Mouse (Mus musculus): ENCODE results near the gene Agt. TPM values are rescaled to one million over a fixed set of nuclear protein-coding genes. Genes with fewer than 3 reads are reported as not detected.

The Agt gene
- polyA plus RNA-seq, 1 experiment from 2014 or later, result 0.43 TPM

DNA sequence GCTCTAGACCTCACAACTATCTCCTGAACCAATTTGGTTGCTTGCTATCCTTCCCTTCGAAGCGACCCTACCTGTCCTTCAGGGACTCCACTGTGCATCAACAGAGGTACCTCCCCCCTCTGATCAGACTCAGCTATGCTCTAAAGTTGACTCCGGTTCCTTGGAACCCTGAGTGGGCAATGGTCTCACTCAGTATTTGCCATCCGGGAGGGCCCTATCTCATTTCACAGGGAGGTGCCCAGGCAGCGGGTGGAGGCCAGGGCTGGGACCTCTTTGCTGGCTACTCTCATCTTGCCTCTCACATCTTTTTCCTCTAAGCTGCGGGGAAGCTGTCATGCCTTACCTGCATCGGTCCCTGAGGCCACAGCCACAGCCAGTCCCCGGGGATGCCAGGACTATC, 6.3 kb upstream of the Agt start, which contains the start of gene Capn9:
TSS of gene Capn9 (plus strand) at position 301 of the 400 bp plus-strand sequence.
- H3K4me1 ChIP-seq (replicated peaks), result peaks cover 18% of the 10 kb centered on the region
- H3K27me3 ChIP-seq (replicated peaks), result no peaks in the 10 kb centered on the region
- no peak for ATAC-seq (ENCODE audit: insufficient number of reproducible peaks, low FRiP score)
- no peak within 1 kb of the TSS for H3K9ac ChIP-seq
- H3K36me3 ChIP-seq, result no peaks in the 10 kb centered on the region
- no peaks in the 10 kb centered on the region for H3K9me3 ChIP-seq (replicated peaks)
- no peak within 1 kb of the TSS for H3K4me3 ChIP-seq
- no peak within 1 kb of the TSS for H3K27ac ChIP-seq (ENCODE audit: poor library complexity, severe bottlenecking)
- H3K4me2 ChIP-seq, result no peak within 1 kb of the TSS
- WGBS, result 80% methylated on average over 8 of the region's 8 CpGs

DNA sequence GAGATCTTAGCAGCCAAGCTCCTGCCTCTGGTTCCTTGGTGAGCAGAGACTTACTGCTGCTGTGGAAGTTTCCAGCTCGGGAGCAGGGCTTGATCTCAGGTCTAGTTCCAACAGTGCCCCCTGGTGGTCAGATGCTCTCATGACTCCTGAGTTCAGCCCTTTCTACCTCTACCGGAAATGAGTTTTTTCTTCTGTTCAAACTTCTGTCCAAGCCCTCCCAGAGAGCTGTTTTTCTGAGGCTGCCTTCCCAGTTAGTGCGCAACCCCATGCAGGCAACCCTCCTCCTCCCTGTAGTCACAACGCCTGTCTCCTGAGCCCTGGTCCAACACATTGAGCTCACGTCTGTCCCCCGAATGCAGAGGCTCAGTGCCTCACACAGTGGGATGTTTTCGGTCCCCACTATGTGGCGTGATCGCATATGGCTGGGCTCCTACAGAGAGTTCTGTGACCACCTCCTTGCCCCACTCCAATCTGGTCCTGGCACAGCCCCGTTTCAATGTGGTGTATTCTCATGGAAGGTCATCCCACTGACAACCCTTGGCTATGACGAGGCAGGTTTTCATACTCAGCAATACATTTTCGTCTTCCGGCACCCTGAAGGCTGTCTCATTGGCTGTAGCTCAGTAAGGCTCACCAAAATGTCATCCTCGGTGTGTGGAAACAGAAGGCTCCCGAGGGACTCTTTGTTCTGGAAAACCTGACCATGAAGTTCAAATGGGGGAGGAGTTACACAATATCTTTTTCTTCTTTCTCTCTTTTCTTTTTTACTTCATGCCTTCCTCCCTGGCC, 4.2 kb upstream of the Agt start:
- WGBS, result 52% methylated on average over 15 of the region's 15 CpGs
- Histone ChIP-seq H3K27me3 (replicated peaks) (no peaks in the 10 kb centered on the region), H3K4me3 (no peak overlapping the region), H3K9me3 (replicated peaks) (no peaks in the 10 kb centered on the region), H3K9ac (no peak overlapping the region), H3K4me2 (peak overlapping the region; percentile 37; the same call in 1 of the 2 replicates), H3K36me3 (no peaks in the 10 kb centered on the region), H3K4me1 (replicated peaks) (peaks cover 29% of the 10 kb centered on the region), H3K27ac (ENCODE audit: poor library complexity, severe bottlenecking) (peak overlapping the region; percentile 60; the same call in 1 of the 2 replicates)
- no peak for ATAC-seq (ENCODE audit: insufficient number of reproducible peaks, low FRiP score)

DNA sequence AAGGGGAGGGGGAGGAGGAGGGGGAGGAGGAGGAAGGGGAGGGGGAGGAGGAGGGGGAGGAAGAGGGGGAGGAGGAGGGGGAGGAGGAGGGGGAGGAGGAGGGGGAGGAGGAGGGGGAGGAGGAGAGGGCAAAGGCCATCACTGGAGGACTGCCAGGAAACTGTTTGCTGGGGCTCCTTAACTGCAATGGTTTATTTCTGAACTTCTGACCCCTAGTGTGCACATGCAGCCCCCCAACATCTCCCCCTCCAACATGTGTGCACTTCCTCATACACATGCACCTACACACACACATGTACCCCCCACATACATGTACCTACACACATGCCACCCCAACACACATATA, 2.9 kb upstream of the Agt start:
- no peaks in the 10 kb centered on the region for H3K36me3 ChIP-seq
- H3K4me1 ChIP-seq (replicated peaks), result peaks cover 29% of the 10 kb centered on the region
- H3K9me3 ChIP-seq (replicated peaks), result no peaks in the 10 kb centered on the region
- H3K4me2 ChIP-seq, result no peak overlapping the region
- H3K27ac ChIP-seq (ENCODE audit: poor library complexity, severe bottlenecking), result peak overlapping the region; percentile 78
- ATAC-seq (ENCODE audit: insufficient number of reproducible peaks, low FRiP score), result no peak
- no peak overlapping the region for H3K4me3 ChIP-seq
- no peaks in the 10 kb centered on the region for H3K27me3 ChIP-seq (replicated peaks)
- no peak overlapping the region for H3K9ac ChIP-seq

DNA sequence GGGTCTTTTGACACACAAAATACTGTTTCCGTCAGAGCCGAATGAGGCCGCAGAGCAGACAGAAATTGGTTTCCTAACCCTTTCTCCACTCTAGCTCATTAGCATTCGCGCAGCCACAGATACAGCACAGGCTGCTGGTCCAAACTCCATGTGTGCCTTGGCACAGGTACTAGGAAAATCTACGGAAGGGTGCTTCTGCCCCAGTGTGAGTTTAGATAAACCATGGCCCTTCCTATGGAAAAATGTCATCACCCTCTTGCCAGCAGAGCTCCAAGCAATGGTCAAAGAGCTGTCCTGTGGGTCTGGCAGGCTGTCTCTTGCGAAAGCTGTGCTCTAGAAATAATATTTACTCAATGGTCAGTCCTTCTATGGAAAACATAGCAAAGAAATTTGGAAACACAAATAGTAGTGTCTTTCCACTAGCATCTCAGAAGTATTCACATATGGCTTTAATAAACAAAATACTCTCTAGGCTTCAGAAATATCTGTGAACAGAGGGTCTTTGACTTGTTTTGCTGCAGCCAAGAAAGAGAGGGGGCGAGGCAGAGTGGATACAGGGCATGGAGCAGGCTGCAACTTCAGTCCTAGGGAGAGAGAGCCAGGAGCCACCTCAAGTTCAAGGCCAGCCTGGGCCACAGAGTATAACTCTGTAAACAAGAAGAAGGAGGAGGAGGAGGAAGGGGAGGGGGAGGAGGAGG, 2.4 kb upstream of the Agt start:
- no peak overlapping the region for H3K4me2 ChIP-seq
- no peaks in the 10 kb centered on the region for H3K36me3 ChIP-seq
- no peaks in the 10 kb centered on the region for H3K9me3 ChIP-seq (replicated peaks)
- H3K4me3 ChIP-seq, result no peak overlapping the region
- H3K4me1 ChIP-seq (replicated peaks), result peaks cover 29% of the 10 kb centered on the region
- no peak overlapping the region for H3K9ac ChIP-seq
- peak overlapping the region; percentile 83 for H3K27ac ChIP-seq (ENCODE audit: poor library complexity, severe bottlenecking)
- WGBS, result 49% methylated on average over 8 of the region's 8 CpGs
- H3K27me3 ChIP-seq (replicated peaks), result peaks cover 3% of the 10 kb centered on the region; the same call in 1 of the 2 replicates
- ATAC-seq (ENCODE audit: insufficient number of reproducible peaks, low FRiP score), result peak; percentile 74

DNA sequence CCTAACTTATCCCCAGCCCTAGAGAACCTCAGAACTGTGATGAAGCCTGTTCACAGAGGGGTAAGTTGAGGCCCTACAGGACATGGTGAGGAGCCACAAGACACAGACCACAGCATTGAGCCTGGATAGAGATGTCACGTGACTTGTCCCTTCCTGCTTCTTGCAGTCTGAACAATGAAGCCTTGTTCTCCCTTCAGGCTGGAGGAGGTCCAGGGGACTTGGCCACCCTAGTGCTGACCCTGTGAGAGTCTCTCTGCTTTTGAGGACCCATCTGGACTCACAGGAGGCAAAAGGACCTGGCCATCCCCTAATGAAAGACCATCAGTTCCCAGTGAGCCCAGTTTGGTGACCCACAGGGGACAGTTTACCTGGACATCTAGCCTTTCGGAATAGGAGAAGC, 406 bp downstream of the Agt start:
- Histone ChIP-seq H3K9me3 (replicated peaks) (no peaks in the 10 kb centered on the region), H3K27me3 (replicated peaks) (peaks cover 4% of the 10 kb centered on the region; the same call in 1 of the 2 replicates), H3K4me1 (replicated peaks) (peaks cover 29% of the 10 kb centered on the region), H3K36me3 (no peaks in the 10 kb centered on the region), H3K27ac (ENCODE audit: poor library complexity, severe bottlenecking) (no peak overlapping the region), H3K9ac (no peak overlapping the region), H3K4me3 (no peak overlapping the region), H3K4me2 (no peak overlapping the region)
- 71% methylated on average over 2 of the region's 2 CpGs for WGBS
- ATAC-seq (ENCODE audit: insufficient number of reproducible peaks, low FRiP score), result no peak

DNA sequence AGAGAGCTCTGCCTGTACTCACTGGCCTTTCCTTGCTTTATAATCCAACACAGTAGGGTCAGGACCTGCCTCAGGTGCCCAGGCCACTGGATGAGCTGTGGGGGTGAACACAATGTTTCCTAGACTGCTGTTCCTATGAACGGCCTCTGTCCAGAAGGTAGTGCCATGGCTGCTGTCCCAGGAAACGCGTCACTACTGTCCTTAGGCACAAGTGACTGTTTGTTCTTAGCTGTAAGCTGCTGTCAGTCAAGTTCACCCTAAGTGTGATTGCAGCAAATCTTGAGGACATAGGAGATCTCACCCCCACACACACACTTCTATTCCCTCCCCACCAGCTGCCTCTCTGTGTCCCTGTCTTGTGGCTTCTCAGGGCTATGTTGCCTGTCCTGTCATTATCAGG, 1.9 kb downstream of the Agt start:
- Histone ChIP-seq H3K4me2 (no peak overlapping the region), H3K27me3 (replicated peaks) (peaks cover 18% of the 10 kb centered on the region; the same call in 1 of the 2 replicates), H3K4me3 (no peak overlapping the region), H3K9me3 (replicated peaks) (no peaks in the 10 kb centered on the region), H3K27ac (ENCODE audit: poor library complexity, severe bottlenecking) (no peak overlapping the region), H3K36me3 (no peaks in the 10 kb centered on the region), H3K4me1 (replicated peaks) (peaks cover 21% of the 10 kb centered on the region), H3K9ac (no peak overlapping the region)
- no peak for ATAC-seq (ENCODE audit: insufficient number of reproducible peaks, low FRiP score)
- 69% methylated on average over 3 of the region's 3 CpGs for WGBS

DNA sequence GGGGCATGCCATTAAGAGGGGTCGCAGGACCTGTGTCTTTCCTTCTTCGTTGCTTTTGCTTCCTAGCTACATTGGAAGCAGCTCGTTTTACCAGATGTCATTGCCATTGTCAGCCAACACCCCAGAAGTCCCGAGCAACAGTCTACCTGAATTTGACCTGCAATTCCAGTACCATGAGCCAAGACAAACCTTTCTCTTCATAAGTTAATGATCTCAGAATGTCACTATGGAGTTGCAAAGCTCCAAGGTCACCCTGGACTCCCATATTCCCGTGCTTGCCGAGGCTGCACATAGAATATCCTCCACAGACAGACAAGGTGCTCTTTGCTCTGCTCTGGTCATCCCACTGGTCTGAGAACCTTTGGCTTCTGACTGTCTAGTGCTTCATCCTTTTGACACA, 2.4 kb downstream of the Agt start:
- Histone ChIP-seq H3K9me3 (replicated peaks) (no peaks in the 10 kb centered on the region), H3K4me1 (replicated peaks) (peaks cover 19% of the 10 kb centered on the region), H3K36me3 (no peaks in the 10 kb centered on the region), H3K27me3 (replicated peaks) (peaks cover 21% of the 10 kb centered on the region; the same call in 1 of the 2 replicates), H3K4me3 (no peak overlapping the region), H3K27ac (ENCODE audit: poor library complexity, severe bottlenecking) (no peak overlapping the region), H3K9ac (no peak overlapping the region), H3K4me2 (no peak overlapping the region)
- no peak for ATAC-seq (ENCODE audit: insufficient number of reproducible peaks, low FRiP score)
- WGBS, result 71% methylated on average over 6 of the region's 6 CpGs

DNA sequence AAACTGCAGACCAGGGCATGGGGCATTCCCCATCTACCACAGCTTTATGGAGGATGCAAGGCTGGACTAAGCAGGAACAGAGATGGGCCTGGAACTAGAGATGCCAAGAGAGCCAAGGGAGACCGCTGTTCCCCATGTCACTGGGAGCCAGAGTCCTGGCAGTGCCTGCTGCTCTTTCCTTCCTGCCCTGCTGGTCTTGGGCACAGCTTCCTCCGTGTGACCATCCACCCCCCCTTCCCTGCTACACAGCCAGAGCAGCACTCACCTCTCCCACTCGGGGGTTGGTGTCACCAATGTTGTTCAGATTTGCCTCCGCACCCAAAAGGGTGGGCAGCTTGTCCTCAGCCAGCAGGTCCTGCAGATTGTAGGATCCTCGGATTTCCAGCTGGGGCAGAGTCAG, 12.0 kb downstream of the Agt start:
- Histone ChIP-seq H3K27ac (ENCODE audit: poor library complexity, severe bottlenecking) (no peak overlapping the region), H3K4me1 (replicated peaks) (peaks cover 22% of the 10 kb centered on the region), H3K9me3 (replicated peaks) (no peaks in the 10 kb centered on the region), H3K27me3 (replicated peaks) (peaks cover 12% of the 10 kb centered on the region; the same call in 1 of the 2 replicates), H3K36me3 (peaks cover 6% of the 10 kb centered on the region), H3K4me2 (no peak overlapping the region), H3K9ac (no peak overlapping the region), H3K4me3 (no peak overlapping the region)
- no peak for ATAC-seq (ENCODE audit: insufficient number of reproducible peaks, low FRiP score)
- 53% methylated on average over 5 of the region's 5 CpGs for WGBS

DNA sequence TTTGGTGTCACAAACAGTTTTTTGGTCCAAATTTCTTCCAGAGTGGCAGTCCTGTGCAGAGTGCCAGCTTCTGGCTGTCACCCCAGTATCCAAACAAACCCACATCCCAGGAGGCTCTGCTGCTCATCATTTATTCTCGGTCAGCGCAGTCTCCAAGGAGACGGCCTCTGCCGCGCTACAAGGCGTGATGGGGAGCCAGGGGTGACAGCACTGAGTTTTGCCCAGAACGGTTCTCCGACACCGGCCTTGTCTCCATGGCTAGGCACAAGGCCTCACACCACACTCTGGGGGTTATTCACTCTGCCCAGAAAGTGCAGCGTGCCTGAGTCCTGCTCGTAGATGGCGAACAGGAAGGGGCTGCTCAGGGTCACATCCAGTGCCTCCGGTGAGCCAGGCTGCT, 12.8 kb downstream of the Agt start:
- no peak overlapping the region for H3K4me2 ChIP-seq
- ATAC-seq (ENCODE audit: insufficient number of reproducible peaks, low FRiP score), result no peak
- H3K9me3 ChIP-seq (replicated peaks), result no peaks in the 10 kb centered on the region
- no peak overlapping the region for H3K27ac ChIP-seq (ENCODE audit: poor library complexity, severe bottlenecking)
- peaks cover 14% of the 10 kb centered on the region for H3K36me3 ChIP-seq
- 84% methylated on average over 13 of the region's 13 CpGs for WGBS
- H3K9ac ChIP-seq, result no peak overlapping the region
- peaks cover 10% of the 10 kb centered on the region; the same call in 1 of the 2 replicates for H3K27me3 ChIP-seq (replicated peaks)
- H3K4me3 ChIP-seq, result no peak overlapping the region
- peaks cover 22% of the 10 kb centered on the region for H3K4me1 ChIP-seq (replicated peaks)

DNA sequence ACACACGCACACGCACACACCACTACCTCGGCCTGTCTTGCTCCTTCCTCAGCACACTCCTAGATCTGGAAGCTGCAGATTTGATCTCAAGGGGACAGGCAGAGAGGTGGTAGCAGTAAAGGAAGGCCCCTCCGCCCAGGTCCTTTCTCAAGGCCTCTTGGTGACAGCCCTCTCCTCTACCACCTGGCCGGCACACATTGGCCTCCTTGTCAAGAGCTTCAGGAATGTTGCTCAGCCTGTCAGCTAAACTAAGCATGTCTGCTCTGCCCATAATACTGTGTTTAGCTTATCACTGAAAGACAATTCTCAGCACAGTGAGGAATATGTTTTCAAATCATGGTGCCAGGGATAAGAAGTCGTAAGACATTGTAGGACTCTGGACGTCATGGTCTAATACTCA, 13.3 kb downstream of the Agt start:
- Histone ChIP-seq H3K4me1 (replicated peaks) (peaks cover 22% of the 10 kb centered on the region), H3K4me2 (no peak overlapping the region), H3K9ac (no peak overlapping the region), H3K9me3 (replicated peaks) (no peaks in the 10 kb centered on the region), H3K27me3 (replicated peaks) (peaks cover 10% of the 10 kb centered on the region; the same call in 1 of the 2 replicates), H3K27ac (ENCODE audit: poor library complexity, severe bottlenecking) (no peak overlapping the region), H3K36me3 (peaks cover 19% of the 10 kb centered on the region), H3K4me3 (no peak overlapping the region)
- no peak for ATAC-seq (ENCODE audit: insufficient number of reproducible peaks, low FRiP score)
- WGBS, result 61% methylated on average over 7 of the region's 7 CpGs

DNA sequence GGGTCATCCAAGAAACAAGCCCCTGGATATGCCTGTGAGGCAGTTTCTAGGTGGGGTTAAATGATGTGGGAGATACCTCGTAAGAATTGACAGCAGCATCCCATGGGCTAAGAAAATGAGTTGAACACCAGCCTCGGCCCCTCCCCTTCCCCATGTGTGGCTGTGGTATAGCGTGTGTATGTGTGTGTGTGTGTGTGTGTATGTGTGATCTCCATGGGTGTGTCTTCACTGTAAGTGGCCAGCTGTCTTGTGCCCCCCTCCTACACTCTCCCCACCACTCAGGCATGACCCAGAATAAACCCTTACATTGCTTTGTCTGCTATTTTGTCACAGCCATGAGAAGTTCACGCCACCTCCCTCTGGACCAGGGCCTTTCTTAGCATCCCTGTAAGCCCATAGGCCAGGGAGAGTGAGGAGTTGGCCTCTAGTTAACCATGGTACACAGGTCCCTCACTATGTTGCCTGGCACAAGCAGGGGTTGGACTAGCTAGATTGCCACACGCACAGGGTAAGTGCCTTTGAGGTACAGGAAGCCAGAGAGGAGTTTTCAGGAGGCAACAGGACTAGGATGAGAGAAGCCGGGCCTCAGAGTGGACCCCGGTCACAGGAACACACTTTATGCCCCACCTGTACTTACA, 14.3 kb downstream of the Agt start:
- 85% methylated on average over 7 of the region's 7 CpGs for WGBS
- H3K27ac ChIP-seq (ENCODE audit: poor library complexity, severe bottlenecking), result no peak overlapping the region
- peaks cover 22% of the 10 kb centered on the region for H3K4me1 ChIP-seq (replicated peaks)
- peaks cover 28% of the 10 kb centered on the region for H3K36me3 ChIP-seq
- no peak overlapping the region for H3K4me3 ChIP-seq
- no peak overlapping the region for H3K4me2 ChIP-seq
- H3K27me3 ChIP-seq (replicated peaks), result peaks cover 10% of the 10 kb centered on the region; the same call in 1 of the 2 replicates
- H3K9ac ChIP-seq, result no peak overlapping the region
- H3K9me3 ChIP-seq (replicated peaks), result no peaks in the 10 kb centered on the region
- ATAC-seq (ENCODE audit: insufficient number of reproducible peaks, low FRiP score), result no peak

All from heart, embryonic 12.5 days (tissue).